Mouse (Mus musculus): Measurements from ENCODE around the gene Erlin1.

Erlin1 gene

DNA sequence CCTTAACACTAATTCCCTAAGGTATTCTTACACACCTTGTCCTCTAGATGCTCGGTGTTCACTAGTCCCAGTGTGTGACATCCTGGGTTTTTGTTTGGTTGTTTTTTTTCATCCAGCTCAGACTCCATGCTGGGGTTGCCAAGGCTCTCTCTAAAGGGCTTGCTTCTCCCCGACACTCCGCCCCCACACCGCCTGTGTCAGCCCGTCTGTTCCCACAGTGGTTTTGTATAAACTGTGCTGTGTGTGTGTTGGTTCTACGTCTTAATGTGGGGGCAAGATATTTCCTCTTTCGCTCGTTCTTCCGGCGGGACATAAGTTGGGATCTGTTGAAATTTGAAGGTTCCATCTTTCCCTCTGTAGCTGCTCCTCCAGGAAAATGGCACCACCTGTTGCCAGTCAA is 71.5 kb downstream of the Erlin1 start:
- no peak for DNase-seq

- DNase-seq, result no peak
Measured at GRCm38 (mm10) chr19:43995427-43995826, 74.2 kb downstream of the Erlin1 start.

DNA sequence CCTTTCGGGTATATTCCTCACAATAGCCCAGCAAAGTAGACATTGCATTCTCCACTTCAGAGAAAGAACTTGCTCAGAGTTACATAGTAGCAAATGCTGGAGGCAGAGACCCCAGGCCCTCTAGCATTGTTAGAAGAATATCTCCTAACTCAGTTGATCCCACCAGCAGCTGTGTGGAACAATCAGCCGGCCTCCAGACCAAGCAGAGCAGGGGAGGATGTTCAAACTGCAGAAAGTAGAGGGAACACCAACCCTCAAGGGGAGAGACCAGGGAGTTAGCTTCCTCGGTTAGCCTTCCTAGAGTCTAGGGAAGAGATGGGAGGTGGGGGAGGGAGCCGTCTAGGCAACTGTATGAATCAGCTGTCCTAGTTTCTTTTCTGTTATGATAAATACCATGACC is 77.1 kb downstream of the Erlin1 start:
- no peak for DNase-seq

DNA sequence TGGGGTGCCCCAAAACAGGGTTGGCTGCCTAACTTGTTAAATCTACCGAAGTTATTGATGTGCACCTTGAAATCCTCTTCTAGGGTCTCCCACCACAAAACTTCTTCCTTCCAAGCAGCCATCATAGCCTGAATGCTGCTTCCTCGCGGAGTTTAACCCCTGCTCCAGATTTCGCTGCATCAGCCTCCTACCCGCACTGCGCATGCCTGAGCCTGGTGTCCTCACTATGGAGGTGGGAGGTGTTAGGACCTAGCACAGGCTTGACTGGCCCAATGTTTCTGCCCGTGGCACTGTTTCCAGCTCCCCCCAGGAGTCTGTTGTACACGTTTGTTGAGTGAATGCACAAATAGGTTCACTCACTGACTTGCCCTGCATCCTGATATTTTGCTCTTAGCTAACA is 79.2 kb downstream of the Erlin1 start:
- DNase-seq, result no peak

- no peak for DNase-seq
Measured at GRCm38 (mm10) chr19:43986069-43986794, 83.4 kb downstream of the Erlin1 start, which contains the start of gene Cpn1. Cpn1 (minus strand) TSS chr19:43986556.
